Comparison of ENCODE assay signal across 16 mouse cellular contexts in the genomic region with DNA sequence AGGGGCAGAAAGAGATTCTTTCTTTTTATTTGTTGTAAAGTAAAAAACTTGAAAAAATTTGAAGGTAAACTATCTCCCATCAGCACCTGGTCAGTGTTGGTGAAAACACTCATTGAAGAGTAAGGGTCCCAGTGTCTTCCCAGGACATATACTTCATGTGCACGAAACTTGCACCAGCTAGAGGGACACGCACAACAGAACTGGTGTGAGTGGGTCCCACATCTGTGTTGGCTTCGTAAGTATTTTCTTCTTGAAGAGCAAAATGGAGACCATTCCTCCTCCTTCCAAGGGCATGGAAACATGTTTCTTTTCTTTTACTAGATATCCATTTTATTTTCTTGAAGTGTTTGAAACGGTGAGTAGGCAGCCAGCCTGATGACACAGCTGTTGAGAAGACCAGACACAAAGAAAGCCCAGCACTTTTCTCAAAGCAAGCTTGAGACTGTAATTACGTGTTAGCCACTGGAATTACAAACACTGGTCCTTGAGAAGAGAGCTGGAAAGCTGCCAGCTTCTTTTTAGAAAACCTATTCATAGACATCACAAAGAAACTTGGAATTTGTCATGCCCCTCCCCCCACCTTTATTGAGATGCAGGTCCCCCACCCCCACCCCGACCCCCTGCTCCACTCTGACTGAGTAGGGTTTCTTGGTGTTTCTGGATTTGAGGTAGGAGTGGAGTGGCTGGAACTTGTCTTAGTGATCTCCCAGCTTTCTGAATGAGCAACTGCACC. TPM values are rescaled to one million over a fixed set of nuclear protein-coding genes. Genes with fewer than 3 reads are reported as not detected.
DNase-seq lines count a peak whose midpoint lies in the region; ATAC-seq lines count a peak whose summit lies in the region.
"Had no signal": no experiment of that assay in that cellular context is flagged by ENCODE, and none has a peak within 500 bp of the region (broad histone marks: within the 10 kb centered on the region; RNA-seq: fewer than 3 reads in every experiment).

No protein-coding gene starts in this region.

- H3K4me2 ChIP-seq in forebrain, embryonic 13.5 days: no peak overlapping the region

- H3K4me3 ChIP-seq in forebrain, embryonic 13.5 days: no peak overlapping the region
- H3K4me3 ChIP-seq in midbrain, embryonic 10.5 days: no peak overlapping the region

- H3K4me1 ChIP-seq in forebrain, embryonic 13.5 days: peaks cover 34% of the 10 kb centered on the region
- peaks cover 40% of the 10 kb centered on the region for H3K4me1 ChIP-seq in midbrain, embryonic 10.5 days

- DNase-seq in embryo, embryonic 10.5 days (ENCODE audit: low spot score): peak; percentile 72
- no peak for DNase-seq in embryo, embryonic 10 days (ENCODE audit: low spot score)
- peak; percentile 84 for DNase-seq in ES-CJ7 (ENCODE audit: low read depth, low spot score)
- peak; percentile 26 for DNase-seq in midbrain, embryonic 10.5 days (ENCODE audit: low spot score)
- DNase-seq in heart, adult 9 months (ENCODE audit: low spot score in 2 of 2): no peak
- DNase-seq in heart, postnatal 4 days: no peak
- DNase-seq: gastrocnemius, postnatal 25 days; heart, postnatal 14 days; thymus, postnatal 36 days had no signal

- 10% methylated on average over 6 of the region's 6 CpGs for WGBS in forebrain, embryonic 13.5 days
- WGBS in midbrain, embryonic 10.5 days: 50% methylated on average over 6 of the region's 6 CpGs

- no peaks in the 10 kb centered on the region for H3K27me3 ChIP-seq in forebrain, embryonic 13.5 days
- H3K27me3 ChIP-seq in midbrain, embryonic 10.5 days (ENCODE audit: low read depth, poor library complexity, severe bottlenecking): no peaks in the 10 kb centered on the region

- H3K9me3 ChIP-seq in forebrain, embryonic 13.5 days (replicated peaks): no peaks in the 10 kb centered on the region
- H3K9me3 ChIP-seq in midbrain, embryonic 10.5 days (replicated peaks): no peaks in the 10 kb centered on the region

- peak overlapping the region; percentile 53 for H3K27ac ChIP-seq in forebrain, embryonic 13.5 days
- H3K27ac ChIP-seq in midbrain, embryonic 10.5 days (replicated peaks): peak overlapping the region; percentile 72
- H3K27ac ChIP-seq: kidney, postnatal 0 days; macrophage had no signal

- H3K36me3 ChIP-seq in forebrain, embryonic 13.5 days (ENCODE audit: poor library complexity, severe bottlenecking): no peaks in the 10 kb centered on the region
- no peaks in the 10 kb centered on the region for H3K36me3 ChIP-seq in midbrain, embryonic 10.5 days
- H3K36me3 ChIP-seq: G1E had no signal

- H3K9ac ChIP-seq in forebrain, embryonic 13.5 days: no peak overlapping the region

- ATAC-seq in forebrain, embryonic 13.5 days: peak; percentile 90
- ATAC-seq in activated CD4-positive, CD25-positive, alpha-beta regulatory T cell, adult 4 months: no peak

RNA-seq across cellular contexts. Expression of gene Gm11111, which starts 14.1 kb away (rescaled TPM):
- not detected in 2 replicates for polyA plus RNA-seq in forebrain, embryonic 13.5 days (2015; fragmentation: Nextera tagmentation; extraction: Ambion mirVana)
- polyA plus RNA-seq in midbrain, embryonic 10.5 days (2016; fragmentation: Nextera tagmentation; extraction: Ambion mirVana): not detected in 2 replicates
- total RNA-seq in heart, postnatal 4 days (2021): not detected
- polyA plus RNA-seq in activated CD4-positive, CD25-positive, alpha-beta regulatory T cell, adult 4 months (2017; shearing (Covaris generic)): not detected
- total RNA-seq: G1E; gastrocnemius, postnatal 25 days; heart, postnatal 14 days; left cerebral cortex, postnatal 14 days had no signal
- polyA plus RNA-seq: G1E; kidney, postnatal 0 days; macrophage; spleen, adult 2 months had no signal

Comparison
In these comparisons a context has a peak if more than half of its experiments do, and no peak if none do; other contexts are left out.
1. DNase-seq: peak in embryo, embryonic 10.5 days (single experiment), ES-CJ7 (single experiment) and midbrain, embryonic 10.5 days (single experiment); none in embryo, embryonic 10 days (single experiment), heart, adult 9 months (0 of 2) and heart, postnatal 4 days (single experiment).